Mouse (Mus musculus) liver, embryonic 16.5 days (tissue): ENCODE measurements around the gene Cox11. TPM values are rescaled to one million over a fixed set of nuclear protein-coding genes. Genes with fewer than 3 reads are reported as not detected.

Experiments used
- ATAC-seq: fragments of 200-750 bp; cut with Nextera tagmentation; 2 replicates; pipeline ENCODE4 v1.8.0; 2017; ENCODE audit warnings: low read depth, mild to moderate bottlenecking, moderate number of reproducible peaks, moderate library complexity
- H3K27ac ChIP-seq: fragments of 300-500 bp; sonication (generic); 2 replicates; pipeline ENCODE4 v1.5.1; 2014; ENCODE audit warnings: mild to moderate bottlenecking, low read length
- H3K27me3 ChIP-seq: fragments of 300-500 bp; sonication (generic); 2 replicates; pipeline ENCODE4 v1.6.1; 2014; ENCODE audit warnings: low read depth, low read length, mixed read lengths; ENCODE audit not compliant: control insufficient read depth, insufficient read depth
- H3K36me3 ChIP-seq: fragments of 300-500 bp; sonication (generic); 2 replicates; pipeline ENCODE4 v1.6.1; 2014; ENCODE audit warnings: mild to moderate bottlenecking; ENCODE audit not compliant: control insufficient read depth, insufficient read depth
- H3K4me1 ChIP-seq: fragments of 300-500 bp; sonication (generic); 2 replicates; pipeline ENCODE4 v1.6.1; 2014; ENCODE audit warnings: low read depth, low read length, mixed read lengths; ENCODE audit not compliant: control insufficient read depth
- H3K4me2 ChIP-seq: fragments of 300-500 bp; sonication (generic); 2 replicates; pipeline ENCODE4 v1.6.1; 2014; ENCODE audit warnings: low read depth, low read length, mixed read lengths
- H3K4me3 ChIP-seq: fragments of 300-500 bp; sonication (generic); 2 replicates; pipeline ENCODE4 v1.5.1; 2014; ENCODE audit warnings: low read depth, mild to moderate bottlenecking, low read length
- H3K9ac ChIP-seq: fragments of 300-500 bp; sonication (generic); 2 replicates; pipeline ENCODE4 v1.6.1; 2014; ENCODE audit warnings: low read depth, low read length
- H3K9me3 ChIP-seq: fragments of 300-500 bp; sonication (generic); replicated peaks from 2 replicates; pipeline ENCODE4 v1.6.1; 2016; ENCODE audit warnings: low read length; ENCODE audit not compliant: control insufficient read depth
- WGBS: fragments of 180-500 bp; shearing (Covaris S2); extraction: QIAGEN DNeasy Blood & Tissue Kit; methylation state at CpG from one replicate; pipeline ENCODE4 v1.1.7; 2014; ENCODE audit not compliant: insufficient replicate concordance; 5-methylcytosine and 5-hydroxymethylcytosine counted together
- polyA plus RNA-seq: library from polyadenylated mRNA; unstranded; fragments of >200 nt; fragmentation: Nextera tagmentation; extraction: Ambion mirVana; gene quantifications from 2 replicates; pipeline ENCODE4 v1.2.1, GENCODE M21; 2015

Cox11 gene
- 17.9 and 19.1 TPM in 2 replicates for polyA plus RNA-seq

- peak; percentile 93 for ATAC-seq
- peaks cover 9% of the 10 kb centered on the region for H3K36me3 ChIP-seq
- peak within 1 kb of the TSS; percentile 83 for H3K4me2 ChIP-seq
- peak within 1 kb of the TSS; percentile 97 for H3K9ac ChIP-seq
- no peaks in the 10 kb centered on the region for H3K27me3 ChIP-seq
- H3K27ac ChIP-seq = peak within 1 kb of the TSS; percentile 88
- WGBS = under 1% methylated on average over 48 of the region's 48 CpGs
- peaks cover 21% of the 10 kb centered on the region for H3K4me1 ChIP-seq
- H3K9me3 ChIP-seq = no peaks in the 10 kb centered on the region
- peak within 1 kb of the TSS; percentile 100 for H3K4me3 ChIP-seq
Observed at GRCm38 (mm10) chr11:90637440-90638311, at the start of gene Cox11, which contains the start of gene Stxbp4. Cox11 (plus strand) TSS chr11:90638173. Stxbp4 (minus strand) TSS chr11:90638084.

- Histone ChIP-seq H3K9me3 (no peaks in the 10 kb centered on the region), H3K9ac (no peak overlapping the region), H3K27me3 (no peaks in the 10 kb centered on the region), H3K27ac (no peak overlapping the region), H3K4me2 (no peak overlapping the region), H3K36me3 (no peaks in the 10 kb centered on the region), H3K4me1 (no peaks in the 10 kb centered on the region), H3K4me3 (no peak overlapping the region)
- WGBS = 58% methylated on average over 1 of the region's 1 CpGs
- no peak for ATAC-seq
Observed at GRCm38 (mm10) chr11:90590996-90591395, 47.0 kb upstream of the Cox11 start.

- Histone ChIP-seq H3K36me3 (no peaks in the 10 kb centered on the region; the same call in 1 of the 2 replicates), H3K27me3 (no peaks in the 10 kb centered on the region), H3K9me3 (no peaks in the 10 kb centered on the region), H3K4me1 (no peaks in the 10 kb centered on the region), H3K9ac (no peak overlapping the region), H3K4me2 (no peak overlapping the region), H3K4me3 (no peak overlapping the region), H3K27ac (no peak overlapping the region)
- 65% methylated on average over 1 of the region's 1 CpGs for WGBS
- no peak for ATAC-seq
Observed at GRCm38 (mm10) chr11:90595826-90596225, 42.1 kb upstream of the Cox11 start.

- Histone ChIP-seq H3K36me3 (no peaks in the 10 kb centered on the region; the same call in 1 of the 2 replicates), H3K27me3 (no peaks in the 10 kb centered on the region)
- WGBS = 75% methylated on average over 2 of the region's 2 CpGs
Observed at GRCm38 (mm10) chr11:90603066-90603465, 34.9 kb upstream of the Cox11 start.

GRCm38 (mm10) chr11:90612118-90612517 lies 25.9 kb upstream of the Cox11 start:
- Histone ChIP-seq H3K27ac (no peak overlapping the region), H3K4me2 (no peak overlapping the region), H3K4me3 (no peak overlapping the region), H3K9me3 (no peaks in the 10 kb centered on the region), H3K9ac (no peak overlapping the region), H3K27me3 (no peaks in the 10 kb centered on the region), H3K4me1 (no peaks in the 10 kb centered on the region), H3K36me3 (no peaks in the 10 kb centered on the region)
- ATAC-seq = no peak

More at GRCm38 (mm10) chr11:90603066-90603465, 34.9 kb upstream of the Cox11 start:
- no peak overlapping the region for H3K27ac ChIP-seq
- no peak for ATAC-seq
- H3K4me3 ChIP-seq = no peak overlapping the region
- no peaks in the 10 kb centered on the region for H3K9me3 ChIP-seq
- H3K4me1 ChIP-seq = no peaks in the 10 kb centered on the region
- no peak overlapping the region for H3K9ac ChIP-seq
- no peak overlapping the region for H3K4me2 ChIP-seq

- H3K27me3 ChIP-seq = no peaks in the 10 kb centered on the region
- no peaks in the 10 kb centered on the region for H3K36me3 ChIP-seq
- H3K4me2 ChIP-seq = no peak overlapping the region
- H3K9ac ChIP-seq = no peak overlapping the region
- H3K27ac ChIP-seq = no peak overlapping the region
- no peaks in the 10 kb centered on the region for H3K9me3 ChIP-seq
- no peak overlapping the region for H3K4me3 ChIP-seq
- ATAC-seq = no peak
- no peaks in the 10 kb centered on the region for H3K4me1 ChIP-seq
- WGBS = 26% methylated on average over 6 of the region's 6 CpGs
Observed at GRCm38 (mm10) chr11:90614743-90615142, 23.2 kb upstream of the Cox11 start.

GRCm38 (mm10) chr11:90616431-90616830 lies 21.5 kb upstream of the Cox11 start:
- Histone ChIP-seq H3K27me3 (no peaks in the 10 kb centered on the region), H3K9me3 (no peaks in the 10 kb centered on the region), H3K4me1 (no peaks in the 10 kb centered on the region), H3K36me3 (no peaks in the 10 kb centered on the region), H3K9ac (no peak overlapping the region), H3K4me2 (no peak overlapping the region), H3K27ac (no peak overlapping the region), H3K4me3 (no peak overlapping the region)
- ATAC-seq = no peak

GRCm38 (mm10) chr11:90622044-90622443 lies 15.9 kb upstream of the Cox11 start:
- H3K27ac ChIP-seq = no peak overlapping the region
- no peaks in the 10 kb centered on the region for H3K4me1 ChIP-seq
- H3K36me3 ChIP-seq = no peaks in the 10 kb centered on the region
- no peak for ATAC-seq
- 81% methylated on average over 12 of the region's 12 CpGs for WGBS
- H3K27me3 ChIP-seq = no peaks in the 10 kb centered on the region
- no peaks in the 10 kb centered on the region for H3K9me3 ChIP-seq
- H3K4me3 ChIP-seq = no peak overlapping the region
- no peak overlapping the region for H3K9ac ChIP-seq
- no peak overlapping the region for H3K4me2 ChIP-seq

- no peak overlapping the region for H3K4me2 ChIP-seq
- no peaks in the 10 kb centered on the region for H3K4me1 ChIP-seq
- ATAC-seq = no peak
- 82% methylated on average over 7 of the region's 7 CpGs for WGBS
- no peaks in the 10 kb centered on the region for H3K9me3 ChIP-seq
- no peaks in the 10 kb centered on the region for H3K27me3 ChIP-seq
- H3K36me3 ChIP-seq = no peaks in the 10 kb centered on the region
- H3K27ac ChIP-seq = no peak overlapping the region
- H3K4me3 ChIP-seq = no peak overlapping the region
- no peak overlapping the region for H3K9ac ChIP-seq
Observed at GRCm38 (mm10) chr11:90622500-90622899, 15.5 kb upstream of the Cox11 start.
